Mouse (Mus musculus) intestine, postnatal 0 days (tissue): ENCODE measurements around the gene Phkg2. TPM values are rescaled to one million over a fixed set of nuclear protein-coding genes. Genes with fewer than 3 reads are reported as not detected.

ENCODE experiments used
- ATAC-seq: fragments of 200-750 bp; cut with Nextera tagmentation; 2 replicates; pipeline ENCODE4 v1.8.0; 2017; ENCODE audit warnings: mild to moderate bottlenecking, moderate TSS enrichment, moderate library complexity
- H3K27ac ChIP-seq: fragments of 300-500 bp; sonication (generic); 2 replicates; pipeline ENCODE4 v1.5.1; 2014; ENCODE audit warnings: mild to moderate bottlenecking, low read depth, low read length, moderate library complexity
- H3K27me3 ChIP-seq: fragments of 300-500 bp; sonication (generic); replicated peaks from 2 replicates; pipeline ENCODE4 v1.6.1; 2014; ENCODE audit warnings: low read length, mixed read lengths; ENCODE audit not compliant: control insufficient read depth, insufficient read depth
- H3K36me3 ChIP-seq: fragments of 300-500 bp; sonication (generic); 2 replicates; pipeline ENCODE4 v1.6.1; 2014; ENCODE audit warnings: mild to moderate bottlenecking, moderate library complexity; ENCODE audit not compliant: control insufficient read depth, insufficient read depth
- H3K4me1 ChIP-seq: fragments of 300-500 bp; sonication (generic); replicated peaks from 2 replicates; pipeline ENCODE4 v1.6.1; 2014; ENCODE audit warnings: antibody characterized with exemption, low read length, mixed read lengths; ENCODE audit not compliant: control insufficient read depth, insufficient read depth
- H3K4me2 ChIP-seq: fragments of 300-500 bp; sonication (generic); replicated peaks from 2 replicates; pipeline ENCODE4 v1.6.1; 2014; ENCODE audit warnings: low read depth, mild to moderate bottlenecking, moderate library complexity
- H3K4me3 ChIP-seq: fragments of 300-500 bp; sonication (generic); 2 replicates; pipeline ENCODE4 v1.5.1; 2014; ENCODE audit warnings: low read depth, low read length
- H3K9ac ChIP-seq: fragments of 300-500 bp; sonication (generic); 2 replicates; pipeline ENCODE4 v1.6.1; 2014; ENCODE audit warnings: mild to moderate bottlenecking, low read depth, low read length
- H3K9me3 ChIP-seq: fragments of 300-500 bp; sonication (generic); 2 replicates; pipeline ENCODE4 v1.6.1; 2016; ENCODE audit warnings: mixed run types; ENCODE audit not compliant: control insufficient read depth
- CTCF ChIP-seq: sonication (generic); IDR thresholded peaks from 2 replicates; pipeline ENCODE4 v1.5.1; 2016; ENCODE audit warnings: low read depth, mild to moderate bottlenecking, control low read depth, antibody characterized with exemption, moderate library complexity
- WGBS: fragments of 180-500 bp; shearing (Covaris S2); extraction: QIAGEN DNeasy Blood & Tissue Kit; methylation state at CpG from one replicate; pipeline ENCODE4 v1.1.7; 2014; 5-methylcytosine and 5-hydroxymethylcytosine counted together
- polyA plus RNA-seq: library from polyadenylated mRNA; unstranded; fragments of >200 nt; fragmentation: Nextera tagmentation; extraction: Ambion mirVana; gene quantifications from 2 replicates; pipeline ENCODE4 v1.2.1, GENCODE M21; 2015

Phkg2 gene
- polyA plus RNA-seq, 1 experiment from 2014 or later: 25.7 TPM

DNA sequence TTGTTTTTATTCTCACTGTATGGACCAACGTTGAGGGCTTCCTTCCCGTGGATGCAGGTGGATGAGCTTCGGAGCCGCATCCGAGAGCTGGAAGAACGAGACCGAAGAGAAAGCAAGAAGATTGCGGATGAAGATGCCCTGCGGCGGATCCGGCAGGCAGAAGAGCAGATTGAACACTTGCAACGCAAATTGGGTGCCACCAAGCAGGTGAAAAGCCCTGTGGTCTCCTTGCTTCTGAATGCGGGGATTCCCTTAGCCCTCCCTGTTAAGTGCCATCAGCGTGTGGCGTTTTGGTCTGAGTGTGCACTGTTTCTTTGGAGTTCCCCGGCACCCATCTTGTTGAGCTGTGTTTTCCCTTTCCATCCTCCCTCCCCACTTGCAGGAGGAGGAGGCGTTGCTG lies 23.6 kb downstream of the Phkg2 start:
- no peaks in the 10 kb centered on the region for H3K9me3 ChIP-seq
- 95% methylated on average over 17 of the region's 17 CpGs for WGBS
- TF ChIP-seq CTCF: no peak

DNA sequence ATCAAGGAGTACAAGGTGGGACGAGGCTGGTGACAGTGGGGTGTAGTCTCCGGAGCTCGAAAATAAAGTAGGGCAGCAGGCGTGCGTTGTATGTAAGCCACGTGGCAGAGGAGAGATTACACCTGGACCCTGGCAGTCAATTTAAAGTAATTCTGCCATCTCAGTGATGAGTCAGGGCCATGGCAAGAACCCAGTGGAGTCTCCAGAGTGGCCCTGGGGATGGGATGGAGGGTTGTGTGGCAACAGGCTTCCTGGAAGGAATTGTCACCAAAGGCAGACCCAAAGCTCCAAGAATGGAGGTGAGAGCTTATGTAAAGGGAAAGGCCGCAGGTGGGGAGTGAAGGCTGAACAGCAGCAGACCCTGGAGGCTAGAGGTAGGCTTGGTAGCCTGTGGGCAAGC lies 27.5 kb downstream of the Phkg2 start:
- 94% methylated on average over 7 of the region's 7 CpGs for WGBS
- peaks cover 80% of the 10 kb centered on the region for H3K36me3 ChIP-seq
- H3K4me3 ChIP-seq: no peak overlapping the region
- ATAC-seq: no peak
- no peak for TF ChIP-seq CTCF
- H3K27ac ChIP-seq: no peak overlapping the region
- H3K4me2 ChIP-seq: no peak overlapping the region
- H3K9me3 ChIP-seq: no peaks in the 10 kb centered on the region
- H3K4me1 ChIP-seq: no peaks in the 10 kb centered on the region
- H3K9ac ChIP-seq: no peak overlapping the region
- no peaks in the 10 kb centered on the region for H3K27me3 ChIP-seq

More for the DNA sequence above, 23.6 kb downstream of the Phkg2 start:
- Histone ChIP-seq H3K4me2 (no peak overlapping the region), H3K9ac (no peak overlapping the region), H3K4me1 (no peaks in the 10 kb centered on the region), H3K36me3 (peaks cover 98% of the 10 kb centered on the region), H3K4me3 (no peak overlapping the region), H3K27ac (no peak overlapping the region; the same call in 1 of the 2 replicates), H3K27me3 (no peaks in the 10 kb centered on the region)
- no peak for ATAC-seq

DNA sequence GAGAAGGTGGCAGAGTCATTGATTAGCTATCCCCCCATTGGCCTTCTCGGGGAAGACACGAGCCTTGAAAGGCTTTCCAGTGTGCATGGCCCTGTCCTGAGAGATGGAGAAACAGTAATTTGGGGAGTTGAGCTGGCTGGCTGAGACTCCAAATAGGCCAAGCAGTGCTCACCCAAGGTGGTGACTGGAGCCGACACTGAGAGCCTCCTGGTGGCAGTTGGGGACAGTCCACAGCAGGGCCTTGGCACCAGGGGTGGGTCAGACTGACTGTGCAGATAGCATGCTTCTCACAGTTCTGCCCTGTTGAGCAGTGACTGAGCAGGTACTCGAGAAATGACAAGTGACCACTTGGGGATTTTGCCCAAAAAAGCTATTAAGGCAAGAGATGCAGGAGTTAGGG lies 28.6 kb downstream of the Phkg2 start:
- ATAC-seq: no peak
- no peaks in the 10 kb centered on the region for H3K4me1 ChIP-seq
- H3K9ac ChIP-seq: no peak overlapping the region
- H3K36me3 ChIP-seq: peaks cover 68% of the 10 kb centered on the region
- H3K4me3 ChIP-seq: no peak overlapping the region
- no peak overlapping the region for H3K27ac ChIP-seq
- no peaks in the 10 kb centered on the region for H3K9me3 ChIP-seq
- 71% methylated on average over 4 of the region's 4 CpGs for WGBS
- no peak overlapping the region for H3K4me2 ChIP-seq
- H3K27me3 ChIP-seq: no peaks in the 10 kb centered on the region
- 0 out of 2 replicates have a peak, but pooled peaks have one; percentile 3 for TF ChIP-seq CTCF

DNA sequence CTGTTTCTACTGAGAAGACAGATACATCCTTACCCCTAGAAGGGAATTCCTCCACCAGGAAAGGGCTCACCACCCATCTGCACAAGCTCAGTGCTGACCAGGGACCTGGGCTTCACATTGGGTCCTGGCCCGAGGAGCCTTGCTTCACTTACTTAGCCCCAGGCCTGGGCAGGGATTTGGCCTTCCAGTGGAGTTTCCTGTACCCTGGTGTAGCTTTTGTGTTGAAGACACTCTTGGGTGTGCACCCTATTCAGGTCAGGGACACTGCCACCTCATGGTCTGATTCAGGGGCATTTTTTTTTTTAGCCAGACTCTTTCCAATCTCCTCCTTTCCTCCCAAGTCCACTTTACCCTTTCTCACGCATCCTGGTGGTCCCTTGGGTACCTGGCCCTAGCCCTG lies 29.8 kb downstream of the Phkg2 start:
- Histone ChIP-seq H3K4me2 (no peak overlapping the region), H3K4me1 (no peaks in the 10 kb centered on the region), H3K9me3 (no peaks in the 10 kb centered on the region), H3K27me3 (no peaks in the 10 kb centered on the region), H3K27ac (no peak overlapping the region), H3K9ac (no peak overlapping the region), H3K4me3 (no peak overlapping the region), H3K36me3 (peaks cover 58% of the 10 kb centered on the region)
- ATAC-seq: no peak
- no peak for TF ChIP-seq CTCF
- WGBS: 94% methylated on average over 2 of the region's 2 CpGs

DNA sequence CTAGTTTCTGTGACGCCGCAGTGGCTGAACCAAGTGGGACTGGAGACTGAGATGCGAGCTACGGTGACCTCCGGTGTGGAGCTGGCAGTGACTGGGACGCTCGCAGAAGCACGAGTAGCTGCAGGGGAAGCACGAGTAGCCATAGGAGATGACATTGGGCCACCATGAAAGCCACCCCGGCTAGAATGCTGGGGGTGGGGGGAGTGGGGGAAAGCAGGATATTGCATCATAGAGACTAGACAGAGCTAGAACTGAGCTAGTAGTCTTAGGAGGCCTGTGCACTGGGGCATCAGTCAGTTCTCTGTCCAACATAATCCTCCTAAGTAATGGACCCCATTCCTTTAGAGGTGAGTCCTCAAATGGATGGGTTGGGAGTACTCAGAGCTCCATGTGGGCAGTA lies 31.1 kb downstream of the Phkg2 start:
- 91% methylated on average over 10 of the region's 10 CpGs for WGBS
- no peak for TF ChIP-seq CTCF
- Histone ChIP-seq H3K4me3 (no peak overlapping the region), H3K27me3 (no peaks in the 10 kb centered on the region), H3K9ac (no peak overlapping the region), H3K4me2 (no peak overlapping the region), H3K9me3 (no peaks in the 10 kb centered on the region), H3K36me3 (peaks cover 58% of the 10 kb centered on the region), H3K27ac (no peak overlapping the region), H3K4me1 (no peaks in the 10 kb centered on the region)
- no peak for ATAC-seq

DNA sequence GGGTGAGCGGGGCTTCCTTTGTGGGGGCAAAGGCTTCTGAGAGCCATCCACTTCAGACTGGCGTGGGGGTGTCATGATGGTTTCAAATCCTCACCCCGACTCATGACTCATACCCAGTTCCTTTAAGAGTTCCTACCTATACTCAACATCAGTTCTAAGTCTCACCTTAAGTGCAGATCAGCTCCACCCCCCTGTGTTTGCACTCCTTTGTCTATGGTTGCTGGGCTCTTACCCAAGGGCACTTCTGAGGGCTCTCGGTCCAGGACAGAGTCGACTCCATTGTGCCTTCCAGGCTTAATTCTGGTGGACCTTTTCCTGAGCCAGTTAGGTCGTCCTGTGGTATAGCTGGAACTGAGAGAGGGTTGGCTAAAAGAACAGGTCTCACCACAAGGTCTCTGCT lies 34.0 kb downstream of the Phkg2 start:
- Histone ChIP-seq H3K4me1 (no peaks in the 10 kb centered on the region), H3K9ac (no peak overlapping the region), H3K36me3 (peaks cover 58% of the 10 kb centered on the region), H3K9me3 (no peaks in the 10 kb centered on the region), H3K27me3 (no peaks in the 10 kb centered on the region), H3K27ac (no peak overlapping the region), H3K4me2 (no peak overlapping the region), H3K4me3 (no peak overlapping the region)
- ATAC-seq: no peak
- 75% methylated on average over 6 of the region's 6 CpGs for WGBS
- no peak for TF ChIP-seq CTCF

GRCm38 (mm10) chr7:127611011-127611410 lies 37.9 kb downstream of the Phkg2 start:
- Histone ChIP-seq H3K4me2 (no peak overlapping the region), H3K9ac (no peak overlapping the region), H3K27ac (no peak overlapping the region; the same call in 1 of the 2 replicates), H3K9me3 (no peaks in the 10 kb centered on the region), H3K4me1 (no peaks in the 10 kb centered on the region), H3K27me3 (no peaks in the 10 kb centered on the region), H3K36me3 (peaks cover 44% of the 10 kb centered on the region), H3K4me3 (no peak overlapping the region)
- WGBS: 96% methylated on average over 29 of the region's 29 CpGs
- ATAC-seq: no peak
- TF ChIP-seq CTCF: no peak
